Mouse (Mus musculus): ENCODE results near the gene Fras1. TPM values are rescaled to one million over a fixed set of nuclear protein-coding genes. Genes with fewer than 3 reads are reported as not detected.

The Fras1 gene
- 10 to 100 TPM; 17.5 to 20.3 TPM for total RNA-seq (2021)
- long read RNA-seq: 0 reads

DNA sequence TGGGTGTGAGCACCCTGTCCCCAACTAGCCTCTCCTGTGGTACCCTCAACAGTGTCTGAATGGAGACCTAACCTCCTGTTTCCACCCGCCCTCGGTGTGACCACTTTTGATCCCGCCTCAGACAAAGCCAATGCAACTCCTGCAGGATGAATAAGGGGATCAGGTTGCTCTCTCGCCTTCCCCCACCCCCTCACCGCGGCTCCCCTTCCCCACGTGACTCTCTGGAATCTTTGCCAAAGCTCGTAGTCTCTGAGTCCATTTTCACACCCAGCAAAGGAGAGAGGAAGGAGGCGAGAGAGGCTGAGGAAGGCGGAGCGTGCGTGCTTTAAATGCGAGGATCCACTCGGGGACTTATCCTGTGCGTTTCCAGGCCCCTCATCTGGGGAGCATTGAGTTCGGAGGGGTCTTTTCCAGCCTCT lies at the start of gene Fras1:
Gene Fras1 (plus strand): TSS at position 389 of the 419 bp plus-strand sequence.
- DNase-seq (ENCODE audit: low spot score in 2 of 2): no peak

- DNase-seq (ENCODE audit: low spot score in 2 of 2): no peak
Measured at GRCm38 (mm10) chr5:96331048-96331737, 42.6 kb upstream of the Fras1 start.

DNA sequence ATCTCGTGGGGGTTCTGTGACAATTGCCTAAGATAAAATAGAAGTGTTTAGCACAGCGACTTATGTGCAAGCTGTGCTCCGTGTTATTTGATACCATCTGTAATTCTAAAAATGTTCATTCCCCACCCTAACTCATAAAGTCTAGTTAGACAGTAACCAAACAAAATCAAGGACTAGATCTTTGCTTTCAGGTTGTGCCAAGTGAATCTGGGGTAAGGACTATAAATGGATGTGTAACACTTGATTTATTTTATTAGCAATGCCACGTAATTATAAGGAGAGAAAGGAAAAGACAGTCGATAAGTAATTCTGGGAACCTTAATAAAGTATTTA lies 42.1 kb upstream of the Fras1 start:
- DNase-seq (ENCODE audit: low spot score in 2 of 2): no peak

- DNase-seq (ENCODE audit: low spot score in 2 of 2): no peak
Measured at GRCm38 (mm10) chr5:96333963-96334362, 39.8 kb upstream of the Fras1 start.

DNA sequence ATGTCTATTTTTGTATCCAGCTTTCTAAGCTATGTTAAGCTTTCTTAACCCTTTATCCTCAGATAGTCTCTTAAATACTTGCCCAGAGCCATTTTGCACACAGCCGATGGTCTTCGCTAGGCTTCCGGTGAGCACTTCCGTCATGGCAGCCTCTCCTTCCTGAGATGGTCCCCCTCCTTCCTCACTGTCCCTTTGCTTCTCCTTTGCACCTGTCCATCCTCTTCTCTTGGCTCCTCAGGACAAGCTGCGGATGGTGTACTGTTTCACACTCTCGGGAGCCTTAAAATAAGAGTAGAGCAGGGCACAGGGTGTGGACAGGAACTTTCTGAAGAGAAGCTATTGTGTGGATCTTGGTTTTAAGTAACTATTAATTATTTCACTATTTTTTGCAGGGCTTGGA lies 33.2 kb upstream of the Fras1 start:
- DNase-seq (ENCODE audit: low spot score in 2 of 2): no peak

DNA sequence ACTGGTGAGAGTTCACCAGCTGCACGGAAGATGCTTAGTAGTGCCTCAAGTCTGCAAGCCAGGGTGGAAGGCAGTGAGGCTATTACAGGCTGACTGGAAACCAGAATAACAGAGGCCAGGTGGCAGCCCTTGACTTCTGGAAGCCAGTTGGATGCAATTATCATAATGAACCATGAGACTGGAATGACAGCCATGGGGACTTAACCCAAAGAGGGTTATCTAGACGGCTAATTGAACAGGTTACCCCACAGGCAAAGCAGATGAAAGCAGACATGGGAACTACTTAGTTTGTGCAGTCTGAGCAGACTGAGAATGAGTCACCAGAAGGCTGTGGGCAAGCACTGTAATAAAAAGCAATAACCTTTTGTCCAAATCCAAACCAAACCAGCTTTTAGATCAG lies 28.8 kb upstream of the Fras1 start:
- no peak for DNase-seq (ENCODE audit: low spot score in 2 of 2)

DNA sequence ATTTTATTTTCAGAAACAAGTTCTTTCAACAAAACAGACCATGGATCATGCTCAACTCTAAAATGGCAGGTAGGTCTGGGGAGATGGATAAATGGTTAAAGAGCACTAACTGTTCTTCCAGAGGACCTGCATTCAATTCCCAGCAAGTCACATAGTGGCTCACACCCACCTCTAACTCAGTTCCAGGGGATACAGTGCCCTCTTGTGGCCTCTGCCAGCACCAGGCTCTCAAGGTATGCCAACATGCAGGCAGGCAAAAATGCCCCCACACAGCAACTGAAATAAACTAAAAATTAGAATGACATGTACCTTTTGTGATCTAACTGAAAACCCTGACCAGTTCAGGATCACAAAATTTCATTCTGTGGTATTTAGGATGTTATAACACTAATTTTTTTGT lies 21.8 kb upstream of the Fras1 start:
- peak in 1 of 2 experiments; percentile 23 for DNase-seq (ENCODE audit: low spot score in 2 of 2)

- no peak for DNase-seq (ENCODE audit: low spot score in 2 of 2)
Measured at GRCm38 (mm10) chr5:96363950-96364349, 9.8 kb upstream of the Fras1 start.

DNA sequence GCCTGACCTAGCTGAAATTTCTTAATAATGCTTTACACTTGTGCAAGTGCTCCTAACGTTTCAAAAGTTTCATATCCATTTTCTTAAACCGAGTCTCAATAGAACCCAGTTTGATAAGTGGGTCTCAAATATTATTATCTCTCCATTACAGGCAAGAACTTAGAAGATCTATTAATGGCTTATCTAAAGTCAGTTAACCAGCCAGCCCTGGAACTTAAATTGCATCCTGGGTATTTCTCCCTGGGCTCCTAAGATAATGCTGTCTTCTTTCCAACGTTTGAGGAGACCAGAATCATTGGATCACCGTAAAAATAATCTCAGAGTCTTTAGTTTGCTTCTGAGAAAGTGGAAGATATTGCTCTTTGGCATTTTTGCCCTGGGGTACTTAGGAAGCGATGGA lies 8.2 kb upstream of the Fras1 start:
- no peak for DNase-seq (ENCODE audit: low spot score in 2 of 2)

DNA sequence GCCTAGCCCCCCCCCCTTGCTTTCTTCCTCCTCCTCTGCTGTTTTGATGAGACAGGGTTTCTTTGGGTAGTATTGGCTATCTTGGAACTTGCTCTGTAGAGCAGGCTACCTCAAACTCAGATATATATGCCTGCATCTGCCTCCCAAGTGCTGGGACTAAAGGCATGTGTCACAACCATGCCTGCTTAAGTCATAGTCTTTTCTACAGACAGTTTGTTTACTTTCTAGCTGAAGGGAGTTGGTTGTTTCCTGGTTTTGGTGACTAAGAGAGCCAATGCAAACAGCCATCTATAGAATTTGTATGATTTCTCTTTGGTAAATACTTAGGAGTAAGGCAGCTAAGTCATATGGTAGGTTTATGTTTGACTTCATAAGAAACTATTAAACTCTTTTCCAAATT lies 6.5 kb upstream of the Fras1 start:
- DNase-seq (ENCODE audit: low spot score in 2 of 2): no peak

DNA sequence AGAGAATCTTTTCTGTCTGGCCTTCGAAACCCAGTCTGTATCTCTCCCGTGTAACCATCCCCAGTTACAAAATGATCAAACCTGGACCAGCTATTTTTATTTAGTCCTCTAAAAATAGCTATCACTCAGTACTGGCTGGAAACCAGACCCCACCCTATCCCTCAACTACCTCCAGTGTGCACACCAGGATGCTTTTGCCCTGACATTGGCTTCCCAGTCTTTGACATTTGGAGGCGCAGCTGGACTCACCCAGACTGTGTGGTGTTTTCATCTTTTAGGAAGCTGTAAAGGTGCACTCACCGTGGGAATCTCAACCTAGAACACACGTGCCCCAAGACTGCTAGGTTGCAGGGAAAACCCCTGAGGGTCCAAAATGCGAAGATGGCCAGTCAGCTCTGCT lies 649 bp upstream of the Fras1 start:
- DNase-seq (ENCODE audit: low spot score in 2 of 2): no peak

DNA sequence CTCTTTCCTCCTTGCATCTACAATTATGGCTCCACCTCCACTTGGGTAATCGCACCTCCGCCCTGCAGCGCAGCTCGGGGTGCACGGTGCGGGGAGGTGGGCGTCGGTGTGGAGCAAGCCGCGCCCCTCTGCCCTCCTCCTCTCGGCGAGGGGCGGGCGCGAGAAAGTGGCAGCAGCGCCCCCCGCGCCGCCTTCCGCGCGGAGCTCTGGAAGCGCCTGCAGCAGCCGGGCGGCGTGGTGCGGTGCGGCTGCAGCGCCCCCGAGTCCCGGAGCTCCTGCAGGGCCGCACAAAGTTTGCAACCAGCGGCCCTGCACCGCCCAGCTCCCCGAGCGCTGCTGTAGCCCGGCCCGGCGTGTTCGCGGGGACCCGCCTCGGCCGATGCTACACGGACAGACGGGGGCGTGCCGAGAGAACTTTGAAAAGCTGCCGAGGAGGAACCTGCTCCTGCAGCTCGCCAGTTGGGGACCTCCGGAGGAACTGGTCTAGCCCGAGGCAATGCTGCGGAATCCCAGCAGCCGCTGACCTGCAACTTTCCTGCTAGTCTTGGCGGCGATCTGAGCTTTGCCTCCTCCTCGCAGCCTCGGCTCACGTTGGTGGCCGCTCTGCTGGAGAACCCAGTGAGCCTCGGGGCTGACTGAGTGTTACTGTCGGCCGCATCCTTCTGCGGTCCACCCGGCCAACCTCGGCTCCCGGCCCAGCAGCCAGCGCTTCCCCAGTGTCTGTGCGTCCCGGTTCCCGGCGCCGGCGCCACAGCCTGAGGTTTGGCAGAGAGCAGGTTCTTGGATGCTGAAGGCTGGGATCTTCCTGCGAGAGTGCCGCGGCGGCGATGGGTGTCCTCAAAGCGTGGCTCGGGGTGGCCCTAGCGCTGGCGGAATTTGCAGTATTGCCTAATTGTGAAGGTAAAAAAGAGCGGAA lies 489 bp downstream of the Fras1 start:
- peak; percentile 48 to 71 for DNase-seq (ENCODE audit: low spot score in 2 of 2)

DNA sequence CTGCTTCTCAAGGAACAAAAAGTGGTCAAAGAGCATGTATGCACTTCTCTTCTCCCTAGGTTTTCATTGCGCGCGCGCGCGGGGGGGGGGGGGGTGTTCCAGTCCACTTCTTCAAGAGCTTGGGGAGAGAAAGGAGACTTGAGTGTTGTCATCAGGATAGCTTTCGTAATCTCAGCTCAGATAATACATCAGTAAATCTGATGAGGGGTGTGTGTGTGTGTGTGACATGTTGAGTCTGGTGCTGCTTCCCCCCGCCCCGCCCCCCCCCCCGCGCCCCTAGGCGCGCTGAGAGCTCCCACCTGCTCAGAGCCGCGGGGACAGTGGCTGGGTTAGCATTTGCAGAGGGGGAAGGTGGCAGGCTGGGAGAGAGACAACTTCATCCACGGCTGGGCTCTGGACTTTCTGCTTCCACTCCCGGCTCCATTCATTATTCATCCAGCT lies 1.7 kb downstream of the Fras1 start:
- DNase-seq (ENCODE audit: low spot score in 2 of 2): no peak

- no peak for DNase-seq (ENCODE audit: low spot score in 2 of 2)
Measured at GRCm38 (mm10) chr5:96376216-96376615, 2.5 kb downstream of the Fras1 start.

DNA sequence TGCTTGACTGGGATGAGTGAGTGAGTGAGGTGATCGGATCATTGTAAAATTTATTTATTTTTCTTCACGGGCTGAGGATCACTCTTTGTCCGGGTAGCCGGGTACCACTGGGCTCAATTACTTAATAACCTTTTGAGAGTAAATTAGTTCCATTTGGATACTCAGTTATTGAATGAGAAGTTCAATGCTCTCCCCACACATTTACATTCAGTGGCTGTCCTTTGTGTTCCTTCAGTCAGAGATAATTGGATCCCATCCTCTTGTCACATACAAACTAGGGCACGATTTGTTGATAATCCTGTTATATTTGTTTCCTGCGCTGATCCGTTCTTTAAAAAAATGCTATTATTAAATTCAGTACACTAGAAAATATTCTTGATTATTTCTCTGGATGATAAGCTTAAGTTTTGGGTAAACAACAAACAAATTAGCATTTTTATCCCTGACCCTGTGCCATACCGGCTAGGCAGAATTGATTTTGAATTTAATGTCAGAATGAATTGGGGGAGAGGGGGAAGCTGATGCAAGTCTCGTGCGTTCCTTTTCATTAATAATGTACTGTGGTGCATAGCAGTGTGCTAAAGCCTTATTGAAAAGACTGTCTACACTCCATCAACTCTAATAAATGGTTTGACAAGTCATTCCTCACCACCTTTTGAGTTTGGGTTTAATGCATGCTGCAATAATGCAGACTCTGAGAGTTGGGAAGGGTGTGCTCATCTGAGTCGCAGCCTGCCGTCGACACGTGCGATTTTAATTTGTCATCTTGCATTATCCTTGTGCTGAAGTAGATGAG lies 12.6 kb downstream of the Fras1 start:
- DNase-seq (ENCODE audit: low spot score in 2 of 2): no peak

DNA sequence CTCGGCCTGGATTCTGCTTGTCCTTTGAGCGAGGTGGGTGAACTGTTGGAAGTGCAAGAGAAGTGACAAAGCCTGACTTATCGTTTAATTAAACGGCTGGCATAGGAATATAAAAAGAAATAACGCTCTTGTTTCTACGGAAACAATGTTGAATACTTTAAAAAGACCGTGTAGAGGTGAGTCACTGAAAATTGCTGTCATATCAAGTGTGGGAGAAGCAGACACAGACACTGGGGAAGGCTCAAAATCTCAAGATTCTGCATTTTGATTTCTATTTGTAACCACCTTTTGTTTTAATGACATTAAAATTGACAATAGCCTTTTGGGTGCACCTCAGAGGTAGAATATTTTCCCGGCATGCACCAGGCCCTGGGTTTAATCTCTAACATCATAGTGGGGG lies 14.6 kb downstream of the Fras1 start:
- no peak for DNase-seq (ENCODE audit: low spot score in 2 of 2)

DNA sequence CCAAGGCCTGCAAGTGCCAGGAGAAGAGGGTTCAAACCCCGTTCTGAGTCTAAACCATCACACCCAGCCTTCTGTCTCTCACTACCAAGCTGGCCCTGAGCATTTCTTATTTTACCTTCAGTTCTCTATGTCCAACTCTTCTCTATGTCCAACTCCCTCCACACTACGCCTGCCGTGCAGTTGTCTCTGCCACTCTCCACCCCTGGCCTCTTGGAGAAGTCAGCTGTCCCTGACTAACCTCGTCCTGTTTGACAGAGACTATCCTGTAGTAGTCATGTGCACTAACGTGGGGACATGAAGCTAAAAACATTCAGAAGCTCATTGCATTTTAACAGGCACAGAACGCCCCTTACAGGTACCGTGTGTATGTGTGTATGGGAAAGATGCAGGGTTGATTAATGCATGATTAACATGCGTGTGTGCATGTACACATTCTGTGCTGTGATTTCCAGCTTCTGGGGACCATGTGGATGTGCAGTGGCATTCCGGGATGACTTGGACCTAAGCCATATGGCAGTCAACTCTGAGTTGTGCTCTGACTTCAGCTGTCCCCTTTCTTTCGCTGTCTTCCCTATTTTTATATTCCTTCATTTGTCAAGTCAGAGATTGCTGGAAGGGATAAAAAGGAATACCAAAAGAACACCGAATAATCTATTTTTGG lies 16.3 kb downstream of the Fras1 start:
- DNase-seq (ENCODE audit: low spot score in 2 of 2): no peak

GRCm38 (mm10) chr5:96391086-96391485 lies 17.3 kb downstream of the Fras1 start:
- no peak for DNase-seq (ENCODE audit: low spot score in 2 of 2)

DNA sequence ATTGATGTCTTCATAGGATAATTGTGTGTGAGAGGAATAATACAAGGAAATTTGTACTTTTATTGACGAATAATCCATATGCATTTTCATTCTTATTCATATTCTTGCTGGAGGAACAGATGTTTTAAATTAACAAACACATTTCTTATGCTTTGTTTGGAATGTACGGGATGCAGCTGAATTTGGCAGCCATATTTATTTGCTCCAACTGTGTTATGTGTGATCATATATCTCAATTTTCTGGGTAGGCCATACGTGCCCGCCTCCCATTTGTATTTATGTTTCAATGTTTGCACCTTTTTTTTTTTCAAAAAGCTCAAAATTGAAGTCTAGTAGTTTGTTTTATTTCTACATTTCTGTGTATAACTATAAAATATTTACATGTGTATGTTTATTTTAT lies 21.2 kb downstream of the Fras1 start:
- DNase-seq (ENCODE audit: low spot score in 2 of 2): no peak

GRCm38 (mm10) chr5:96395786-96396650 lies 22.3 kb downstream of the Fras1 start:
- no peak for DNase-seq (ENCODE audit: low spot score in 2 of 2)

All from layer of hippocampus, postnatal 10 days (tissue).